Mouse (Mus musculus) cerebellum, postnatal 14 days (tissue): ENCODE measurements around the gene Sox5.

Source experiments
- DNase-seq, 2 experiments: peaks; one replicate each; pipeline ENCODE4 v3.0.0; 2021; ENCODE audit warnings: mixed read lengths in 2 of 2

The Sox5 gene

DNA sequence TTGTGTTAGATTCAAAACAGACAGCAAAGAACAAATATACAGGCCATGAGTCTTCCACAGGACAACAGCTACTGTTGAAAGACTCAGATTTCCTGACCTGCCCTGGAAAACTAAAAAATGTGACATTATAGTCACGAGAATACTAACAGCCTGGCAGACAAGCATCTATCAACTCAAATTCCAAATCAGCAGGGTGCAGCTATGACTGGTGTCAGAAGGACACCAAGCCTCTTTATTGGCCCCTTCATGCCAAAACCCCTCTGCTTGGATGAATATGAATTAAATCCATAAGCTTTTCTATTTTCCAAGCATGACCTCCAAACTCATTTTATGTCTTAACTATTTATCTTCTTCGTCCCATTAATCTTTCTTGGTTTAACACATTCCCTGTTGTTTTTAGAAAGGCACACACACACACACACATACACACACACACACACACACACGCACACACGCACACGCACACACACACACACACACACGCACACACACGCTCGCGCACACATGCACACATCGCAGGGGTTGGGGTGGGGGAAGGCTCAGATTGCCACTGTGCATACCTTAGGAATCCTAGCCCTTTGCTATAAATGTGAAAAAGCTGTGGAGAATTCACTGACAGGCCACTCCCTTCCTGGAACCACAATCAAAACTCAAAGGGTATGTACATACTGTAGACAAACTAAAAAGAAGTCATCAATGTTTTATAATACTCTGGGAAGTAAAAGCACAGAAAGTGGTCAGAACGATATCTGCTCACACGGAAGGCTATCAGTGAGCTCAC is 612.9 kb downstream of the Sox5 start:
- DNase-seq: peak in 1 of 2 experiments; percentile 32

DNA sequence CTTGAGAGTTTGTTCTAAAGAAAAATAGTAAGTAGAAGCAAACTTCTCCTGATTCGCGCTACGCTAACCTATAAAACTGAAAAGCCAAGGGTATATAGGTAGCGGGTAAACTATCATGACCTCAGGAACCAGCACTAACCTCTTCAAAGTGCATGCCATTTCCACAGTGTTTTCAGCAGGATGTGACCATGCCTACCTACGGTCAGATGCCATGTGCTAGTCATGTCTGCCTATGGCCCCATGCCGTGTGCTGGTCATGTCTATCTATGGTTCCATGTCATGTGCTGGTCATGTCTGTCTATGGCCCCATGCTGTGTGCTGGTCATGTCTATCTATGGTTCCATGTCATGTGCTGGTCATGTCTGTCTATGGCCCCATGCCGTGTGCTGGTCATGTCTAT is 614.7 kb downstream of the Sox5 start:
- no peak for DNase-seq

DNA sequence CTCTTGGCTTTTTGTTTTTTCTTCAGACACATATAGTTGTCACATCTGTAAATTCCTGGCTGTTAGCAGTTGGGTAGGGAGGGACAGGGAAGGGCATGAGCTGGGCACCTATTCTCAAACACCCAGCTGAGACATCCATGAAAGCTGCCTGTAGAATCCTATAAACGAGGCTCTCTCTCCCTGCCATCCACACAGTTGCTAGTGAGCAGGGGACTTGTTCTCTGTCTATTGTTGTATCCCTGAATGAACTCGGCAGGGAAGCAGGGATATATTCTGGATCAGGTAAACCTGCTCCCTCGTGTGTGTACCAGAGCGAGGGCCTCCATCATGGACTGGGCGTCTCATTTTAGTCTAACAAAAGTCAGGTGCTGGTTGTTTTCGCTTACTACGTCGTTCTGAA is 615.1 kb downstream of the Sox5 start:
- DNase-seq: no peak

DNA sequence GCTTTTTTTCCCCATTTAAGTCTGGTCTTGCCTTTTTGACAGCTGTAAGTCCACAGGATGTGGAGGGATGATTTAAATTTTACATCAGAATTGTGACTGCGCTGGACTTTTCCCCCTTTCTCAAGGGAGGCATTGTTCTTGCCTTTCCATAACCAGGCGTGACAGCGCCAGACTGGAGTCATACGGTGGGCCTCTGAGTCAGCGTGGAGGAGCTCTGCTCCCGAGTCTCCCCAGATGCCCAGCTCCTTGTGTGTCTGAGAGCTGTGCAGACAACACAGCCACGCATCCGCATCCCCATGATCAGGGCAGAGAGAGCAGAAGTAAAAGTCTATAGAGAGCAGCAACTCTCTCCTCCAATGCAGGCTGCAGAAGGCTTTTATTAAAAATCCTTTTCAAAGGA is 615.7 kb downstream of the Sox5 start:
- DNase-seq: peak in 1 of 2 experiments; percentile 42

DNA sequence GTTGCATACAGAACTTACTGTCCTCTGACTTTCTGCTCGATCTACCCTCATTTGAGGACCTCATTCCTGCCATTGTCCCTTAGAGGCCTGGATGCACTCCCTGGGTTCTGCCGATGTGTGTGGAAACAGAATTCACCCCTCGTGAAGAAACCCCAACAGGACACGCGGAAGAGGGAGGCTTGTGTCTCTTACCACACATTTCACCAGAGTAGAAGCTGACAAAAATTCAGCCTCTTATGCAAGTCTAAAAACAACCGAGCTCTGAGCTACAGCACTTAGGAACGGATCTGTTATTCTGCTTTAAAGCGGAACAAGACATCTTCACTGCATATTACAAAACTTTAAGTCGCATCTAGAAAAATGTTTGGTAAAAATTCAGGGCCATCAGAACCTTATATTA is 618.3 kb downstream of the Sox5 start:
- DNase-seq: no peak

DNA sequence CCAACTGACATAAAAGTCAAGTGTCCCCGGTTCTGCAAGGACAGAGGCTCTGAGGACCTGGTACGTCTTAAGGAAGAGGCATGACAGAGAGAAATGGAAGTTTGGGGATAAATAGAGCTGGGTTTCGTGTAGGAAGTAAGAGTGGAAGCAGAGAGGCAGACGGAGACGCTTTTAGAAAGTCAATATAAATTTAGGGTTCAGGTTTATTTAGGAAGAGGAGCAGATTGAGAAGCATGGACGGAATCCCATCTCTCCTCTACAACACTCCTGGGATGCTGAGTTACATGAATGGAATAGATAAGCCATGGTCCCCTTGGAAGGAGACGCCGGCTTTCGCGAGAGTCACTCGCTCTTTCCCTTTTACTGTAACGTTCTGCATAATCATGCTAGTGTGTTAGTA is 623.1 kb downstream of the Sox5 start:
- DNase-seq: no peak

DNA sequence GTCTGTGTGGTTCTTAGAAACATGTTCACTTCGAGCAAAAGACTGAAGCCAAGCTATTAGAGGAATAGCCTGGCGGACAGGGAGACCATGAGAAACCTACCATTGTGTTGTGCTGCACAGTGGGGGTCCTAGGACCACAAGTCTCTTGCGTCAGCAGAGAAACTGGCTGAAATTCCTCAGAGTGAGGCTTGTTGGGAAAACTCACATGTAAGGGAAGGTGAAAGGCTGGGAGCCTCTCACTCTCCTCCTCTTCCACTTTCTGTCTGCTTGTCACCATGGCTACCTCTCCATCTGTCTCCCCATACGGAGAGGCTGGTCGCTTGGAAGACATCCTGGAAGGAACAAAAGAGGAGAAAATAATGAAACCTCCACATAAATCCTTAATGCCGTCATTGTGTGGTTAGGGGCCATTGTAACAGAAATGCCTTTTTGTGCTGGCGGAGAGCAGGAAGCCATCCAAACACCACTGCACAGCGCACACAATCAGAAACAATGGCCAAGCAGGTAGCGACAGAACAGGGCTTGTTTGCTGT is 626.8 kb downstream of the Sox5 start:
- DNase-seq: peak; percentile 73 to 76

DNA sequence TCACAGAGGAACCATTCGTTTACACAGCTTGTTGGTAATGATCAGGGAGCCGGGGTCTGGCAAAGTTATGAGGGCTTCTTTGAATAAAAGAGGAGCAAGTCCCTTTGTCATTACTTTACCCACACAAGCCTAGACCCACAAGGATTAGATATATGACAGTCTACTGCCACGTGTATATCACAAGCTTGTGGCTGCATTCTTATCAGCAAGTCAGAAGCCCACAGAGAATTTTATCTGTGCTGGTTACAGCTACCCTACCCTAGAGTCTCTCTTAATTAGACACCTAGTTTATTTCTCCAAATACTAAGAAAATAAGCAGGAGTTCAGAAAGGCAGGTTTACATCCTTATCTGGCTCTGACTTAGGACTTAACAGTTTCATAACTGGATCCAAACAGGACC is 629.8 kb downstream of the Sox5 start:
- no peak for DNase-seq

DNA sequence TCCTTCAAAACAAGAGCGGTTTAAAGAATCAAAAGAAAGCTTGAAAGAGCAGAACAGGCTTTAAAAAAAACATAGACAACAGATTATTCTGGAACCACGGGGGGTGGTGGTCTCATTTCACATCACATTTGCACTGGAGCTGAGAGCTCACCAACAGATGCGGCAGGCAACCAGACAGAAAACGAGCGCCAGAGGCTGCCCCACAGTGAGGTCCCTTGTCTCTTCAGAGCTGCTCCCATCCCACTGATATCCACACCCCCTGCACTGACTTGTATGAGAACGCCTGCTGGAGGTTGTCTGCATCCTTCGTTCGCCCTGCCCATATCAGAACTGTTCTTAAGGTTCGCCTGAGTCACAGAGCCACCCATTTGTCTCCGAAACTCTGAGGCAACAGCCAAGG is 630.7 kb downstream of the Sox5 start:
- peak; percentile 38 to 59 for DNase-seq

DNA sequence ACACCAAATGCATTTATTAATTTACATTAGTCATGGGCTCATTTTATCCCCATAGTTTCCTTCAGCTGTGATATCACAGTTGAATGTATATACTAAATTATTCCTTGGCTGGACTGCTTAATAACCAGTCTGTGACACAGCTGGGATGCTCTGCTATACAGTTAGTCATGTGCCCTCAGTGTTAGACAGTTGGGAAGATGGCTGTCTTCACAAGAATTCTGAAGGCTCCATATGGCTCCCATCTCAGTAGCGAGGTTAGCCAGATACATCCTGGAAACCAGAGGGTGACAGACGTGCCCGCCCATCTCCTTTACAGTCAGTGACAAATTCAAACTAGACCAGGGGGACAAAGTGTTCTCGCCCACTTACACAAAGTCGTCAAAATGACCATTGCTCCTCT is 644.4 kb downstream of the Sox5 start:
- no peak for DNase-seq

DNA sequence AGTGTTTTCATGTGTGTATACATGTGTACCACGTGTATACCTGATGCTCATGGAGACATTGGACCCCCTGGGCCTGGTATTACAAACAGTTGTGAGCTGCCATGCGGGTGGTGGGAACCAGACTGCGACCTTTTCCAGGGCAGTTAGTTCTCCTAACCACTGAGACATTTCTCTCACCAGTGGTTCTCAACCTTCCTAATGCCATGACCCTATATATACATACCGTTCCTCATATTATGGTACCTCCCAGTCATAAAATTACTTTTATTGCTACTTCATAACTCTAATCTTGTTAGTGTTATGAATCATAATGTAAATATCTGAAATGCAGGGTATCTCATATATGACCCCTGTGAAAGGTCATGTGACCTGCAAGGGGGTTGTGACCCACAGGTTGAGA is 644.9 kb downstream of the Sox5 start:
- DNase-seq: no peak

DNA sequence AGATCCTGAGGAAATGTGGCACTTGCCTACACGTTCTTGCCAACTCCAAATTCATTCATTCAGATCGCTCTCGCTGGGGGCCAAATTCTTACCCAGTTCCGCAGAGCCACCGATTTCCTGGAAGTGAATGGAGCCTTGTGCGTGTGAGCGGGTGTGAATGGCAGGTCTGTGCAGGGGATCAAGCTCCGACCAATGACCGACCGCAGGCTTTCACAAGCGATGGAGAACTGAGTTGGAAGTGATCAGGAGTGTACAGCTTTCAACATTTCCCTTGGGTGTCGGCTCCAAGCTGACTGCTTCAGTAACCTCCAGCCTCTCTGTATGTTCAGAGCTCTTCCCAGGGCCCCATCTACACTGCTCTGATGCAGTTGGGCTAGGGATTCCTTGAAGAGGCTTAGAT is 651.9 kb downstream of the Sox5 start:
- no peak for DNase-seq

DNA sequence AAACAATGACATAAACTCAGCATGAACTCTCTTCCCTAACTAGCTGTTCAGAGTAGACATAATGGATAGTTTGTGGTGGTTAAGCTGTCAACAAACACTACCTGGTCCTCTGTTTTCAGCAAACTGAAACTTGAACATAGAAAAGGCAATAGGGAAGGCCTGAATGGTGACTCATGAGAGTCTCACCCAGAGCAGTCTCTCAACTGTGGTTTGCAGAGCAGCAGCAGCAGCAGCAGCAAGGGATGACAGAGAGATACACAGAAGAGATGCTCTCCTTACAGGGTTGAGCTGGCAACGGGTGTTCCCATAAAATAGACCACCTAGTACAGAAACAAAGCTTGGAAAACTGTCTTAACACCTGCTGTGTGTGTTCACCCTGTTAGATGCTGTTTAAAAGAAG is 661.8 kb downstream of the Sox5 start:
- DNase-seq: no peak

DNA sequence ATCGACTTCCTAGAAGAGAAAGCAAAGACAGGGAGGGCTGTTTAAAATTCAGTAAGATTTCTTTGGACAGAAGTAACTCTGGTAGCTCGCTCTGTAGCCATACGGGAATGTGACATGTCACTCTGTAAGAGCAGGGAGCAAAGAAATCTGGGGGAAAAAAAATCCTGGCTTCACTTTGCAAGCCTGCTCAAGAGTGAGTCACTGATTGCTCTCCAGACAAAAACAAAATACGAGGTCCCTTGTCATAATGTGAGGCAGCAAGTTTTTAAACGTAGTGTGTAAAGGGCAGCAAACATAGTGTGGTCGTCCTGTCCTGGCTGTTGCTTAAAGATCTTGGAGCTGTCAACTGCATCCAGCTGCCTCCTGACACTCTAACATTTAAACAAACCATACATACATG is 665.1 kb downstream of the Sox5 start:
- no peak for DNase-seq

DNA sequence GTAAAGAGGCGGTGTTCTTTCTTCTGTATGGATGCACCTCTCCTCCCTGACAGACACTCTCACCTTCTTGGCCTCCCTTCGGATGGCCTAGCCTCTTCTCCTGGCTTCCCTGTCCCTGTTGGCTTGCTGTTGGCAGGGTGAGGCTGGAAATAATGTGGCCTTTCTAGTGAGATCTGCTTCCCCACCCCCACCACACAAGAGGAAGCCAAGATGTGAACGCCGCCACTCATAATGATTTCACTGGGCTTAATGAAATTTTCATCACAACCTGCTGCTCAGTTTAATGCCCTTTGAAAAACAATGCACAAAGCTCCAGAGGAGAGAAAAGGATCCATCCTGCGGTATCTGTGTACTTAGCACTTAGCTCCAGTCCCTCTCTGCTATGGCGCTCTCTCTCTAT is 670.2 kb downstream of the Sox5 start:
- DNase-seq: peak; percentile 33 to 50

DNA sequence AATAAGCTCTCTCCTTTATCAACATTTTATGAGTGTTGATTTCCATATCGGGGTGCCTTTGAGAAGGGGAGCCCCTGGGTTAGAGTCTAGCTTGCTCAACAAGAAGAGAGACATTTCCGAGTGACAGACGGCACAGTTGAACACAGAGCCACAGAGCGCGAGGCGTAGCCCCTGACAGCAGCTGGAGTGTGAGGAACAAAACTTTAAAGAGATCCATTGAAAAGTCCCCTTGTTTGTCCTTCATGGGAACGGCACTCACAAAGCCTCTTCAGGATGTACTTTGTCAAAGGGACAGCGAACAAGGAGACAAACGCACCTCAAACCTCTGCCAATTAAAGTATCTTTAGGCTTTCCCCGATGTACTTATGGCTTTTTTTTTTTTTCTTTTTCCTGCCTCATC is 674.9 kb downstream of the Sox5 start:
- no peak for DNase-seq

DNA sequence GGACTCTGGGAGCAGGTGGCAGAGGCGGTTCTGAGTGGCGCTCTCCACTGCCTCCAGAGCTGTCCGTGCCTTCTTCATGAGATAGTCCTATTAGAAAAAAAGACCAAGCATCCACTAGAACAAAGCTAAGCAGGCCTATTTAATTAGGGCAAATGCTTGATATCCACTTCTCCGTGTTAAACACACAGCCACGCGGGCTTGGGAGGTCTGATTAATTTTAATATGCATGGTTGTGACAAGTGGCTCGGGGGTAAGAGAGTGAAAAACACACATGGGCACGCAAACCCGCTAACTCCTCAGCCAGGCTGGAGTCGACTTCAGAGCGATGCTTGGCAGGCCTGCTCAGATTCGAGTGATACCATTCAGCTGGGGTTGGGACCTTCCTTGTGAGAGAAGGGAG is 676.1 kb downstream of the Sox5 start:
- no peak for DNase-seq

DNA sequence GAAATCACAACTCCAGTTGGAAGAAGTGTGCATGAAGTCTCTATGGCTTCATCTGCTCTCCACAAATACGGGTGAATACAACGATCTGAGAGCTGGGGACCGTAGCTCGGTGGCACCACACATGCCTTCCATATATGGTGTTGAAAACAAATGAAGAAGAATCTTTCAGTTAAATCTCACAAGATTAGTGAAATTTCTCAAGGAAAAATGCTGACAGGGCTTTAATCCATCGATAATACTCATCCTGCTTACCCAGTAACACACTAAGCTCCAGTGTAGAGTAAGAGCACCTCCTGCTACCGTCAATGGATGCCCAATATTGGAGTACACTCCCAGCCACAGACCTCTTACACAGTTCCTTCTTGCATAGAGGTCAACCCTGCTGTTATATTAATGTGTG is 678.2 kb downstream of the Sox5 start:
- DNase-seq: no peak

DNA sequence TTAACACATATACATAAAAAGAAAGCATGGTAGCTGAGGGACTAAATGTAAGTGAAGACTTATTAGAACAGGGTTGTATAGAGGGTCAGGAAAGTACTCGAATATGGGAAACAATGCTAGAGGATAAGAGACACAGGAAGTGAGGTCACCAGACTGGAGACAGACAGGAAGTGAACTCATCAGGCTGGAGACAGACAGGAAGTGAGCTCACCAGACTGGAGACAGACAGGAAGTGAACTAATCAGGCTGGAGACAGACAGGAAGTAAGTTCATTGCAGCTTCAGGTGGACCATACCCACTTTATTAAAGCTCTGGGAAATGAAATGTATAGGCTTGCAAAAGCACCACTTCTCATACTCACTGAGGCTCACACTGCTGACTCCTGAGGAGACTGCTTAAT is 680.9 kb downstream of the Sox5 start:
- no peak for DNase-seq

DNA sequence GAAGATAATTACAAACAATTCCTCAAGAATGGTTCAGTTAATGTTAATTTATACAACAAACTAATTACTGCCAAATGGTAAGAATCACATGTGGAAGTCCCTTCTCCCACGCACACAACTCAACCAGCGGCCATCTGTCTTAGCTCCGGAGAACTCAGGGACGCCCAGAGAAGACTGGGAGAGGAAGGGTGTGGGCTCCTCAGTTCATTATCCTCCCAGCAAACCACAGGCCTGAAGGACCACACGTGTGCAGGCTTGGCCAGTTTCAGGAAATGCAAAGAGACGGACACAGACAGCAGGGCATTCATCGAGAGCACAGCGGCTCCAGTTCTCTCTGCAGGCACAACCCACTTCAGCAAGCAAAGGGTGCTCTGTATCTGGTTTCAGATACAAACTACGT is 683.7 kb downstream of the Sox5 start:
- DNase-seq: peak; percentile 23 to 37

DNA sequence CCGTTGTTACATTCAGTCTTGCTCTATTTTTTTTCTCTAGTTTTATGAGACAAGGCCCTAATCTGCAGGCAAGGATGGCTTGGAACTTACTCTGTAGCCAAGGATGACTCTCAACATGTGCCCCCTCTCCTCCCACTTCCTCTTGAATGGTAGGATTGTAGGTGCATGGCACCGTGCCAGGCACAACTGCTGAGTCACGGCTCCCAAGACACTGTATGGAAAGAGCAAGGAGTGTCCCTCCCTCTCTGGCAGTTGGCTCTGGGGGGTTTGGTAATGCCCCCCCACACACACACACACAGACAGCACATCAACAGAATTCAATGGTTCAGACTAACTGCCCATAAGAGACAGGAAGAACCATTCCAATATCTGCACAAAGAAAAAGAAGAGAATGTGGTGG is 693.5 kb downstream of the Sox5 start:
- no peak for DNase-seq

DNA sequence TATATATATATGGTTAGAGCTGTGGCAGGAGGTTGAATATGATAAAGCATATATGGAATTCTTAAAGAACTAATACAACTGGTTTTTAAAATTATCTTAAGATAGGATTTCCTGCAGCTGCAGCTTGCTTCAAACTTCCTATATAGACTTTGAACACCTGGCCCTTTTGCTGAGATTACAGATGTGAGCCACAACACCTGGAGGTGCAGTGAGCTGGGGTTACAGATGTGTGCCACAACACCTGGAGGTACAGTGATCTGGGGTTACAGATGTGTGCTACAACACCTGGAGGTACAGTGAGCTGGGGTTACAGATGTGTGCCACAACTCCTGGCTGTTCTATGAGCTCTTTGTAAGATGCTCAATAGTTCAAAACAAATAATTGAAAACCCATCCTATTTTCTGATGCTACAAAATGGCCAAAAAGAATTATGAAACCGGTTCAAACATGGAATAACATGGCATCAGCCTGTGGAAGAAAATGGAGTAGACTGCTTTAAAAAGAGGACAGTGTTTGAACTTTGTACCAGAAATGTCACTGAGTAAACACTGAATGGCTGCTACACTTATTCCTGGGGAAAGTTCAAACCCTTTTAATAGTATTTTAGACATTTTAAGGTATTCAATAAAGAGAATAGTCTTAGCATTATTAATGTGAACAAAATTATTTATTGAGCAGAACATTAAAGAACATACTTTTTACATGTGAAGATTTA is 695.5 kb downstream of the Sox5 start:
- no peak for DNase-seq

DNA sequence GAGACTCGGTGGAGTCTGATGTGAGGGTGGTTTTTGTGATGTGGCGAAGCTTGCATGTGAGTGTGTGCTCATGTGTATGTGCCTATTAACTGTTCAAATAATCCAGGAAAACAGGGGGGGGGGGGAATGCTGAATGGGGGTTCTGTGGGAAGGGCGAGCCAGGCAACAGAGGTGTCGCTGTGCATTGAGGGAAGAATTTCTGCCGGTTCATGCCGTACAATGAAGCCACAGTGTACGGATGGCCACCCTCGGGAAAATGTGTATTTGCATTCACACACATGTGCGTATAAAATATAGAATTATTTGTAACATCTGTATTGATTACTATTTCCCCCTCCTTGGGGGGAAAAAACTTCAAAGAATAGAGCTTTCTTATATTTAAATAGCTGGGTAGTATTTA is 699.5 kb downstream of the Sox5 start:
- DNase-seq: no peak

DNA sequence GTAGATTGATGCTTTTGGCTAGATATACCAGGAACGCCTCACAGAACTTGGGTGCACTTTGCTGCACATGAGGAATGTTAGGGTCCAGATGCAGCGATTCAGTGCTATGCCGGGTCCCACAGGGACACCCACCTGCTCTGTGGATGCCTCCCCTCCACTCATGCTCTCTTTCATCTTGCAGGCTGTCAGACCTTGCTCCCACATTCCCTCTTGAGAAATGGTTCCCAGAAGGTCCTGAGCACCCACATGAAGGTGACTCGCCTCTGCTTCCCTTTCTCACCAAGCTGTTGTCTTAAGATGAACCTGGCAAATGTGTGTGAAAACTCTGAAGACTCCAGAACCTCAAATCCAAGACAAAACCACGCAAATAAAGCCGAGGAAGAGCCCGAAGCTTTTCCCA is 704.0 kb downstream of the Sox5 start:
- DNase-seq: no peak
